Mouse (Mus musculus) stomach, embryonic 15.5 days (tissue): ENCODE results near the gene Slc10a1. TPM values are rescaled to one million over a fixed set of nuclear protein-coding genes. Genes with fewer than 3 reads are reported as not detected.
A peak's percentile ranks its signal among the peaks of the same experiment; 100 is the strongest.

Experiments used
- ATAC-seq: fragments of 200-750 bp; cut with Nextera tagmentation; 2 replicates; pipeline ENCODE4 v1.8.0; 2017; ENCODE audit warnings: low read depth, moderate number of reproducible peaks, moderate TSS enrichment; ENCODE audit not compliant: insufficient read depth, low FRiP score
- H3K27ac ChIP-seq: fragments of 300-500 bp; sonication (generic); 2 replicates; pipeline ENCODE4 v1.5.1; 2015; ENCODE audit warnings: mild to moderate bottlenecking, inconsistent platforms
- H3K27me3 ChIP-seq: fragments of 300-500 bp; sonication (generic); replicated peaks from 2 replicates; pipeline ENCODE4 v1.6.1; 2015; ENCODE audit warnings: inconsistent platforms
- H3K36me3 ChIP-seq: fragments of 300-500 bp; sonication (generic); 2 replicates; pipeline ENCODE4 v1.6.1; 2015; ENCODE audit warnings: inconsistent platforms
- H3K4me1 ChIP-seq: fragments of 300-500 bp; sonication (generic); 2 replicates; pipeline ENCODE4 v1.6.1; 2015; ENCODE audit warnings: inconsistent platforms
- H3K4me2 ChIP-seq: fragments of 300-500 bp; sonication (generic); 2 replicates; pipeline ENCODE4 v1.6.1; 2015; ENCODE audit warnings: mild to moderate bottlenecking, inconsistent platforms
- H3K4me3 ChIP-seq: fragments of 300-500 bp; sonication (generic); replicated peaks from 2 replicates; pipeline ENCODE4 v1.5.1; 2015; ENCODE audit warnings: inconsistent platforms
- H3K9ac ChIP-seq: fragments of 300-500 bp; sonication (generic); 2 replicates; pipeline ENCODE4 v1.6.1; 2015; ENCODE audit warnings: inconsistent platforms
- H3K9me3 ChIP-seq: fragments of 300-500 bp; sonication (generic); 2 replicates; pipeline ENCODE4 v1.6.1; 2016; ENCODE audit warnings: inconsistent platforms
- WGBS: fragments of 180-500 bp; shearing (Covaris S2); methylation state at CpG from one replicate; pipeline ENCODE4 v1.1.7; 2015; 5-methylcytosine and 5-hydroxymethylcytosine counted together
- polyA plus RNA-seq: library from polyadenylated mRNA; unstranded; fragments of >200 nt; fragmentation: Nextera tagmentation; extraction: Ambion mirVana; gene quantifications from 2 replicates; pipeline ENCODE4 v1.2.1, GENCODE M21; 2015

The Slc10a1 gene
- polyA plus RNA-seq, 1 experiment from 2014 or later = 1.3 TPM

GRCm38 (mm10) chr12:80925919-80926318, 42.6 kb downstream of the Slc10a1 start:
- Histone ChIP-seq H3K9me3 (no peaks in the 10 kb centered on the region), H3K9ac (no peak overlapping the region), H3K27ac (0 out of 2 replicates have a peak overlapping the region, but pooled peaks have one; percentile 9), H3K4me2 (no peak overlapping the region), H3K27me3 (no peaks in the 10 kb centered on the region), H3K36me3 (no peaks in the 10 kb centered on the region), H3K4me3 (no peak overlapping the region), H3K4me1 (peaks cover 2% of the 10 kb centered on the region; the same call in 1 of the 2 replicates)
- no peak for ATAC-seq
- 53% methylated on average over 7 of the region's 7 CpGs for WGBS

- Histone ChIP-seq H3K4me3 (no peak overlapping the region), H3K27me3 (no peaks in the 10 kb centered on the region), H3K4me1 (peaks cover 2% of the 10 kb centered on the region; the same call in 1 of the 2 replicates), H3K9ac (no peak overlapping the region), H3K9me3 (no peaks in the 10 kb centered on the region), H3K4me2 (peak overlapping the region; percentile 16), H3K36me3 (no peaks in the 10 kb centered on the region), H3K27ac (peak overlapping the region; percentile 89)
- WGBS = 52% methylated on average over 3 of the region's 3 CpGs
- peak; percentile 79 for ATAC-seq
Measured at GRCm38 (mm10) chr12:80924205-80924604, 44.3 kb downstream of the Slc10a1 start.

- Histone ChIP-seq H3K9ac (no peak overlapping the region), H3K27ac (peak overlapping the region; percentile 89), H3K27me3 (no peaks in the 10 kb centered on the region), H3K4me2 (peak overlapping the region; percentile 43; the same call in 1 of the 2 replicates), H3K4me3 (no peak overlapping the region), H3K4me1 (peaks cover 2% of the 10 kb centered on the region; the same call in 1 of the 2 replicates), H3K9me3 (no peaks in the 10 kb centered on the region), H3K36me3 (no peaks in the 10 kb centered on the region)
- WGBS = 41% methylated on average over 5 of the region's 5 CpGs
- ATAC-seq = peak; percentile 41; the same call in 1 of the 2 replicates
Measured at GRCm38 (mm10) chr12:80923602-80924001, 44.9 kb downstream of the Slc10a1 start.

GRCm38 (mm10) chr12:80922869-80923268, 45.6 kb downstream of the Slc10a1 start:
- Histone ChIP-seq H3K9me3 (no peaks in the 10 kb centered on the region), H3K27me3 (no peaks in the 10 kb centered on the region), H3K27ac (peak overlapping the region; percentile 89; the same call in 1 of the 2 replicates), H3K4me2 (peak overlapping the region; percentile 43), H3K4me1 (peaks cover 2% of the 10 kb centered on the region; the same call in 1 of the 2 replicates), H3K9ac (no peak overlapping the region), H3K36me3 (no peaks in the 10 kb centered on the region), H3K4me3 (no peak overlapping the region; the same call in 1 of the 2 replicates)
- ATAC-seq = peak; percentile 25; the same call in 1 of the 2 replicates
- WGBS = 5% methylated on average over 7 of the region's 7 CpGs

- WGBS = 91% methylated on average over 5 of the region's 5 CpGs
- Histone ChIP-seq H3K27ac (no peak overlapping the region), H3K27me3 (no peaks in the 10 kb centered on the region), H3K4me3 (no peak overlapping the region), H3K9me3 (no peaks in the 10 kb centered on the region), H3K9ac (no peak overlapping the region), H3K4me2 (no peak overlapping the region), H3K36me3 (no peaks in the 10 kb centered on the region), H3K4me1 (peaks cover 2% of the 10 kb centered on the region; the same call in 1 of the 2 replicates)
- ATAC-seq = no peak
Measured at GRCm38 (mm10) chr12:80921301-80921700, 47.2 kb downstream of the Slc10a1 start.

GRCm38 (mm10) chr12:80917764-80918163, 50.7 kb downstream of the Slc10a1 start:
- H3K4me3 ChIP-seq = no peak overlapping the region
- H3K9me3 ChIP-seq = no peaks in the 10 kb centered on the region
- no peak overlapping the region for H3K4me2 ChIP-seq
- H3K27ac ChIP-seq = no peak overlapping the region
- H3K9ac ChIP-seq = no peak overlapping the region
- no peak for ATAC-seq
- no peaks in the 10 kb centered on the region for H3K27me3 ChIP-seq
- H3K36me3 ChIP-seq = no peaks in the 10 kb centered on the region
- H3K4me1 ChIP-seq = no peaks in the 10 kb centered on the region
- 57% methylated on average over 7 of the region's 7 CpGs for WGBS

GRCm38 (mm10) chr12:80909631-80910030, 58.9 kb downstream of the Slc10a1 start:
- Histone ChIP-seq H3K9me3 (no peaks in the 10 kb centered on the region), H3K27me3 (no peaks in the 10 kb centered on the region), H3K36me3 (no peaks in the 10 kb centered on the region), H3K4me2 (no peak overlapping the region), H3K4me1 (no peaks in the 10 kb centered on the region), H3K9ac (no peak overlapping the region), H3K27ac (no peak overlapping the region), H3K4me3 (no peak overlapping the region)
- 74% methylated on average over 8 of the region's 8 CpGs for WGBS
- no peak for ATAC-seq

Other genes starting within 250 kb of the Slc10a1 start
- 0.17 and 0.18 TPM in 2 replicates for gene Ccdc177, start 208.0 kb downstream of the Slc10a1 start, polyA plus RNA-seq
- 17.5 and 19.2 TPM in 2 replicates for gene Susd6, start 178.2 kb downstream of the Slc10a1 start, polyA plus RNA-seq
- 586 and 630 TPM in 2 replicates for gene Srsf5, start 23.2 kb downstream of the Slc10a1 start, polyA plus RNA-seq
- gene Smoc1, start 58.1 kb upstream of the Slc10a1 start, polyA plus RNA-seq = 8.4 and 12.3 TPM in 2 replicates